Mouse (Mus musculus): Measurements from ENCODE around the gene Uqcc2.

Uqcc2 gene

GRCm38 (mm10) chr17:27074236-27074635, 59.5 kb downstream of the Uqcc2 start:
- peak; percentile 55 to 65 for DNase-seq

- DNase-seq, result peak in 1 of 2 experiments; percentile 31
Measured at GRCm38 (mm10) chr17:27073778-27074177, 59.9 kb downstream of the Uqcc2 start.

- DNase-seq, result peak in 1 of 2 experiments; percentile 36
Measured at GRCm38 (mm10) chr17:27073126-27073525, 60.6 kb downstream of the Uqcc2 start.
